Mouse (Mus musculus) heart, embryonic 10.5 days (tissue): ENCODE data around the gene Klhl24. TPM values are rescaled to one million over a fixed set of nuclear protein-coding genes. Genes with fewer than 3 reads are reported as not detected.

ENCODE experiments used
- DNase-seq: peaks from one replicate; pipeline ENCODE4 v3.0.0-alpha.2; 2017; ENCODE audit warnings: low spot score
- H3K27ac ChIP-seq: fragments of 300-500 bp; sonication (generic); 2 replicates; pipeline ENCODE4 v1.5.1; 2016; ENCODE audit warnings: mild to moderate bottlenecking
- H3K27me3 ChIP-seq: fragments of 300-500 bp; sonication (generic); 2 replicates; pipeline ENCODE4 v1.6.1; 2016; ENCODE audit warnings: mild to moderate bottlenecking; ENCODE audit not compliant: poor library complexity, insufficient read depth, severe bottlenecking
- H3K36me3 ChIP-seq: fragments of 300-500 bp; sonication (generic); 2 replicates; pipeline ENCODE4 v1.6.1; 2016; ENCODE audit warnings: mild to moderate bottlenecking, moderate library complexity
- H3K4me1 ChIP-seq: fragments of 300-500 bp; sonication (generic); 2 replicates; pipeline ENCODE4 v1.6.1; 2016; ENCODE audit warnings: mild to moderate bottlenecking
- H3K4me3 ChIP-seq: fragments of 300-500 bp; sonication (generic); 2 replicates; pipeline ENCODE4 v1.5.1; 2016; ENCODE audit warnings: mild to moderate bottlenecking, moderate library complexity
- H3K9me3 ChIP-seq: fragments of 300-500 bp; sonication (generic); 2 replicates; pipeline ENCODE4 v1.6.1; 2016; ENCODE audit warnings: mild to moderate bottlenecking, moderate library complexity
- WGBS: fragments of 180-500 bp; shearing (Covaris S2); methylation state at CpG from one replicate; pipeline ENCODE4 v1.1.7; 2016; 5-methylcytosine and 5-hydroxymethylcytosine counted together
- polyA plus RNA-seq: library from polyadenylated mRNA; unstranded; fragments of >200 nt; fragmentation: Nextera tagmentation; extraction: Ambion mirVana; gene quantifications from 2 replicates; pipeline ENCODE4 v1.2.1, GENCODE M21; 2016

Klhl24 gene
- polyA plus RNA-seq, 1 experiment from 2014 or later, result 23.8 TPM

- 87% methylated on average over 3 of the region's 3 CpGs for WGBS
- Histone ChIP-seq H3K36me3 (peaks cover 89% of the 10 kb centered on the region), H3K9me3 (no peaks in the 10 kb centered on the region), H3K4me1 (peaks cover 9% of the 10 kb centered on the region; the same call in 1 of the 2 replicates), H3K4me3 (no peak overlapping the region), H3K27ac (no peak overlapping the region), H3K27me3 (no peaks in the 10 kb centered on the region)
- DNase-seq, result no peak
These were observed 71.7 kb downstream of the Klhl24 start for GRCm38 (mm10) chr16:20169071-20169470.

GRCm38 (mm10) chr16:20169471-20170106, 72.2 kb downstream of the Klhl24 start:
- H3K9me3 ChIP-seq, result no peaks in the 10 kb centered on the region
- WGBS, result 67% methylated on average over 3 of the region's 3 CpGs
- no peak overlapping the region for H3K4me3 ChIP-seq
- H3K36me3 ChIP-seq, result peaks cover 88% of the 10 kb centered on the region
- peak; percentile 91 for DNase-seq
- no peak overlapping the region for H3K27ac ChIP-seq
- no peaks in the 10 kb centered on the region for H3K27me3 ChIP-seq
- peaks cover 9% of the 10 kb centered on the region; the same call in 1 of the 2 replicates for H3K4me1 ChIP-seq

Other genes starting within 250 kb of the Klhl24 start
- 27.4 and 36.5 TPM in 2 replicates for gene Klhl6, start 114.5 kb upstream of the Klhl24 start, polyA plus RNA-seq
- gene Yeats2, start 43.5 kb downstream of the Klhl24 start, polyA plus RNA-seq, result 30.1 and 38.0 TPM in 2 replicates
- 0.94 and 1.8 TPM in 2 replicates for gene Map6d1, start 143.8 kb downstream of the Klhl24 start, polyA plus RNA-seq
- gene Parl, start 204.8 kb downstream of the Klhl24 start, polyA plus RNA-seq, result 97.5 and 115 TPM in 2 replicates
- not detected in 2 replicates for gene Cyp2ab1, start 227.9 kb downstream of the Klhl24 start, polyA plus RNA-seq